Mouse (Mus musculus) MEL (cell line): ENCODE data around the gene Pip5k1c. TPM values are rescaled to one million over a fixed set of nuclear protein-coding genes. Genes with fewer than 3 reads are reported as not detected.
A peak's percentile ranks its signal among the peaks of the same experiment; 100 is the strongest.

Experiments used
- DNase-seq: peaks from one replicate; pipeline ENCODE4 v3.0.0; 2011; ENCODE audit warnings: low read depth, low spot score
- H3K27ac ChIP-seq: 2 replicates; pipeline ENCODE4 v1.5.1; 2012; ENCODE audit warnings: low read depth, mild to moderate bottlenecking, control low read depth, low read length, moderate library complexity; ENCODE audit not compliant: control insufficient read depth
- H3K27me3 ChIP-seq, 2 experiments: fragments of 150-350 bp in 1 of 2; sonication (generic) in 1 of 2; 2 replicates each; pipeline ENCODE4 v1.6.1; 2012; ENCODE audit warnings: low read length in 2 of 2, mild to moderate bottlenecking in 2 of 2, improper control_type of control experiment in 1 of 2, moderate library complexity in 1 of 2; ENCODE audit not compliant: insufficient read depth in 2 of 2, control insufficient read depth in 1 of 2
- H3K36me3 ChIP-seq, 2 experiments: 2 replicates each; pipeline ENCODE4 v1.6.1; 2012 to 2014; ENCODE audit warnings: low read length in 2 of 2, improper control_type of control experiment in 1 of 2, inconsistent platforms in 1 of 2, mild to moderate bottlenecking in 1 of 2; ENCODE audit not compliant: insufficient read depth in 2 of 2, control insufficient read depth in 1 of 2
- H3K4me1 ChIP-seq, 2 experiments: fragments of 150-350 bp in 1 of 2; sonication (generic) in 1 of 2; 2 replicates each; pipeline ENCODE4 v1.6.1; 2012; ENCODE audit warnings: low read length in 2 of 2, improper control_type of control experiment in 1 of 2, mild to moderate bottlenecking in 1 of 2; ENCODE audit not compliant: insufficient read depth in 2 of 2, control insufficient read depth in 1 of 2
- H3K4me3 ChIP-seq, 2 experiments: fragments of 150-350 bp in 1 of 2; sonication (generic) in 1 of 2; 2 replicates each; pipeline ENCODE4 v1.5.1; 2012; ENCODE audit warnings: low read depth in 2 of 2, low read length in 2 of 2, mild to moderate bottlenecking in 2 of 2, moderate library complexity in 2 of 2, control low read depth in 1 of 2, improper control_type of control experiment in 1 of 2; ENCODE audit not compliant: control insufficient read depth in 1 of 2, insufficient read depth in 1 of 2
- H3K79me2 ChIP-seq: 2 replicates; pipeline ENCODE4 v1.6.1; 2012; ENCODE audit warnings: mild to moderate bottlenecking, low read length, moderate library complexity; ENCODE audit not compliant: control insufficient read depth, poor library complexity, insufficient read depth
- H3K9ac ChIP-seq: 2 replicates; pipeline ENCODE4 v1.6.1; 2012; ENCODE audit warnings: low read depth, mild to moderate bottlenecking, control low read depth, low read length, moderate library complexity; ENCODE audit not compliant: control insufficient read depth, poor library complexity, severe bottlenecking
- H3K9me3 ChIP-seq: fragments of 150-350 bp; sonication (generic); replicated peaks from 2 replicates; pipeline ENCODE4 v1.6.1; 2012; ENCODE audit warnings: mild to moderate bottlenecking, low read length, improper control_type of control experiment, moderate library complexity; ENCODE audit not compliant: insufficient read depth
- BHLHE40 ChIP-seq: IDR thresholded peaks from 2 replicates; pipeline ENCODE4 v1.6.1; 2012; ENCODE audit warnings: low read depth, mild to moderate bottlenecking, inconsistent platforms, low read length, improper control_type of control experiment, borderline replicate concordance
- CHD1 ChIP-seq: IDR thresholded peaks from 2 replicates; pipeline ENCODE4 v1.6.1; 2012; ENCODE audit warnings: low read depth, mild to moderate bottlenecking, inconsistent platforms, low read length, improper control_type of control experiment
- CHD2 ChIP-seq: IDR thresholded peaks from 2 replicates; pipeline ENCODE4 v1.6.1; 2011; ENCODE audit warnings: low read length, improper control_type of control experiment
- CTCF ChIP-seq, 3 experiments: IDR thresholded peaks in 2 of 3; conservative IDR thresholded peaks in 1 of 3; 2 replicates each; pipeline ENCODE4 v1.5.1; 2011 to 2012; ENCODE audit warnings: low read length in 3 of 3, low read depth in 2 of 3, mild to moderate bottlenecking in 2 of 3, improper control_type of control experiment in 1 of 3, inconsistent platforms in 1 of 3, mixed read lengths in 1 of 3, moderate library complexity in 1 of 3; ENCODE audit not compliant: control insufficient read depth in 1 of 3, insufficient read depth in 1 of 3, poor library complexity in 1 of 3, severe bottlenecking in 1 of 3
- GATA1 ChIP-seq: IDR thresholded peaks from 2 replicates; pipeline ENCODE4 v1.6.1; 2011; ENCODE audit warnings: low read depth, low read length, improper control_type of control experiment
- HCFC1 ChIP-seq: IDR thresholded peaks from 2 replicates; pipeline ENCODE4 v1.6.1; 2012; ENCODE audit warnings: low read depth, mild to moderate bottlenecking, inconsistent platforms, low read length, improper control_type of control experiment, moderate library complexity
- MEF2A ChIP-seq: IDR thresholded peaks from 2 replicates; pipeline ENCODE4 v1.6.1; 2014; ENCODE audit warnings: low read depth, mild to moderate bottlenecking, inconsistent platforms, low read length, improper control_type of control experiment; ENCODE audit not compliant: poor library complexity, insufficient replicate concordance, severe bottlenecking; ENCODE audit errors: extremely low read depth
- MXI1 ChIP-seq: IDR thresholded peaks from 2 replicates; pipeline ENCODE4 v1.6.1; 2011; ENCODE audit warnings: mild to moderate bottlenecking, low read depth, low read length, improper control_type of control experiment
- POLR2A ChIP-seq, 2 experiments: IDR thresholded peaks; 2 replicates each; pipeline ENCODE4 v1.6.1; 2011 to 2012; ENCODE audit warnings: low read length in 2 of 2, mild to moderate bottlenecking in 2 of 2, control low read depth in 1 of 2, improper control_type of control experiment in 1 of 2, low read depth in 1 of 2, moderate library complexity in 1 of 2; ENCODE audit not compliant: control insufficient read depth in 1 of 2, insufficient read depth in 1 of 2, poor library complexity in 1 of 2
- SIN3A ChIP-seq: IDR thresholded peaks from 2 replicates; pipeline ENCODE4 v1.6.1; 2012; ENCODE audit warnings: low read length, improper control_type of control experiment, inconsistent platforms
- TAL1 ChIP-seq: IDR thresholded peaks from 2 replicates; pipeline ENCODE4 v1.6.1; 2012; ENCODE audit warnings: mild to moderate bottlenecking, inconsistent platforms, low read length, moderate library complexity, mixed read lengths
- TCF12 ChIP-seq: IDR thresholded peaks from 2 replicates; pipeline ENCODE4 v1.6.1; 2014; ENCODE audit warnings: low read depth, mild to moderate bottlenecking, inconsistent platforms, low read length, improper control_type of control experiment, moderate library complexity
- USF1 ChIP-seq: IDR thresholded peaks from 2 replicates; pipeline ENCODE4 v1.6.1; 2014; ENCODE audit warnings: low read depth, mild to moderate bottlenecking, inconsistent platforms, low read length, improper control_type of control experiment, moderate library complexity
- ZMIZ1 ChIP-seq: IDR thresholded peaks from 2 replicates; pipeline ENCODE4 v1.6.1; 2012; ENCODE audit warnings: low read depth, mild to moderate bottlenecking, inconsistent platforms, low read length, improper control_type of control experiment, moderate library complexity
- polyA plus RNA-seq, 2 experiments: library from polyadenylated mRNA; stranded (reverse) in 1 of 2; unstranded in 1 of 2; fragments of >175 nt in 1 of 2; fragments of >200 nt in 1 of 2; gene quantifications; 2 replicates each; pipeline versions ENCODE4 v1.2.1 to v1.2.4; 2012; ENCODE audit warnings: low replicate concordance in 2 of 2, low read depth in 1 of 2; ENCODE audit not compliant: insufficient read length in 2 of 2, insufficient read depth in 1 of 2, missing spikeins in 1 of 2
- total RNA-seq: library from RNA; depleted of rRNA; stranded (reverse); fragments of 300-350 nt; gene quantifications from 2 replicates; pipeline ENCODE4 v1.2.3, GENCODE M21; 2012

Pip5k1c gene
- total and polyA plus RNA-seq, 3 experiments, result 14.4 to 40.5 TPM; not detected in 1

- no peak for TF ChIP-seq USF1
- TF ChIP-seq TAL1, result no peak
- TF ChIP-seq TCF12, result no peak
- TF ChIP-seq MEF2A, result no peak
These were observed 20.8 kb downstream of the Pip5k1c start (continued) for GRCm38 (mm10) chr10:81313581-81313980.

DNA sequence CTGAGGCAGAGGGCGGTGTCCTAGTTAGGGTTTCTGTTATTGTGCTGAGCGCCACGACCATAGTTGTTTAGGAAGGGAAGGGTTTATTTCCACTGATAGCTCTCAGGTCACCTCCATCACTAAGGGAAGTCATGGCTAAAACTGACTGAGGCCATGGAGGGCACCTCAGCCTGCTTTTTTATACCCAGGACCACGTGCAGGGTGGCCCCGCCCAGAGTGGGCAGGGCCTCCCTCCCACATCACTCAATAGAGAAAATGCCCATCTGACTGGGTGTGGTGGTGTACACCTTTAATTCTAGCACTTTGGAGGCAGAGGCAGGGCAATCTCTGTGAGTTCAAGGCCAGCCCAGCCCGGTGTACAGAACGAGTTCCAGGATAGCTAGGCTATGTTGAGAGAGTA lies 21.4 kb downstream of the Pip5k1c start:
- Histone ChIP-seq H3K27me3 (no peaks in the 10 kb centered on the region), H3K9ac (no peak overlapping the region), H3K36me3 (peaks cover 2% of the 10 kb centered on the region in 2 experiments; a peak in 1 of 4 replicates), H3K9me3 (no peaks in the 10 kb centered on the region), H3K4me1 (peaks cover 0 to 8% of the 10 kb centered on the region in 2 experiments; a peak in 1 of 4 replicates), H3K4me3 (no peak overlapping the region), H3K79me2 (no peaks in the 10 kb centered on the region), H3K27ac (no peak overlapping the region)
- TF ChIP-seq SIN3A (no peak), USF1 (0 out of 2 replicates have a peak, but pooled peaks have one; percentile 34)
- DNase-seq, result no peak

DNA sequence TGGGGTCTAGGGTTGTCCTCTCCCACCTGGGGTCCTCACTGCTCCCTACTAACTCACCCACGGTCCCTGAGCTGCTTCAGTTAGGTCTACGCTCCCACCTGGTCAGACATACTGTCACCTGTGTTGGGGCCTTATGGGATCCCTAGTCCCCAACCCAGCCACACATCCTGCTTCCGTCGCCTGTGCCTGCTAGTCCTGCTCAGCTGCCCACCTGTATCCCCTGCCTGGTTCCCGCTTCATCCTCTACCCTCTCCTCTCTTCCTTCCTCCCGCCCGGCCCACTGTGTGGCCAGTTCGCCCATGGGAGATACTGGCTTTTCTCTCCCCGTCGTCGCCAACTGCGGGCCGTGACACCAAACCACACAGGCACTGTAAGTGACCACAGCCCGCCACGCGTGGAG lies 22.8 kb downstream of the Pip5k1c start:
- TF ChIP-seq CHD2 (no peak), POLR2A (IDR thresholded peaks at IDR 0.05; ENCODE audit: control insufficient read depth in 1 of 2, insufficient read depth in 1 of 2, low read depth in 1 of 2, low read length in 2 of 2, poor library complexity in 1 of 2) (no peak), CHD1 (no peak), MXI1 (no peak), MEF2A (no peak), CTCF (IDR thresholded peaks at IDR 0.05 in 2 of 3, conservative IDR thresholded peaks at IDR 0.05 in 1 of 3; ENCODE audit: control insufficient read depth in 1 of 3, insufficient read depth in 1 of 3, low read depth in 2 of 3, low read length in 3 of 3, poor library complexity in 1 of 3, severe bottlenecking in 1 of 3) (no peak), BHLHE40 (no peak), ZMIZ1 (no peak), GATA1 (no peak), HCFC1 (no peak)

More for the DNA sequence above, 22.8 kb downstream of the Pip5k1c start:
- no peak for DNase-seq
- Histone ChIP-seq H3K27me3 (no peaks in the 10 kb centered on the region), H3K9ac (no peak overlapping the region), H3K4me1 (peaks cover 0 to 9% of the 10 kb centered on the region in 2 experiments; a peak in 1 of 4 replicates), H3K9me3 (no peaks in the 10 kb centered on the region), H3K27ac (no peak overlapping the region), H3K4me3 (no peak overlapping the region), H3K36me3 (peaks cover 0 to 2% of the 10 kb centered on the region in 2 experiments; a peak in 1 of 4 replicates), H3K79me2 (no peaks in the 10 kb centered on the region; the same call in 1 of the 2 replicates)
